Mouse (Mus musculus) midbrain, postnatal 0 days (tissue): Measurements from ENCODE around the gene Vmn2r30. TPM values are rescaled to one million over a fixed set of nuclear protein-coding genes. Genes with fewer than 3 reads are reported as not detected.
"Not testable (repeated sequence)": the region's sequence is repeated elsewhere in the genome, so short reads cannot be mapped to it uniquely, and the experiment has no call there.

Experiments
- ATAC-seq: fragments of 200-750 bp; cut with Nextera tagmentation; 2 replicates; pipeline ENCODE4 v1.8.0; 2017; ENCODE audit warnings: moderate number of reproducible peaks, mild to moderate bottlenecking, moderate TSS enrichment, moderate library complexity; ENCODE audit not compliant: low FRiP score
- DNase-seq: peaks from one replicate; pipeline ENCODE4 v3.0.0-alpha.2; 2015; ENCODE audit warnings: low spot score
- H3K27ac ChIP-seq: fragments of 300-500 bp; sonication (generic); 2 replicates; pipeline ENCODE4 v1.5.1; 2014; ENCODE audit warnings: low read depth, mild to moderate bottlenecking, low read length, mixed read lengths
- H3K27me3 ChIP-seq: fragments of 300-500 bp; sonication (generic); 2 replicates; pipeline ENCODE4 v1.6.1; 2014; ENCODE audit warnings: low read length, control low read depth, mixed read lengths; ENCODE audit not compliant: insufficient read depth
- H3K36me3 ChIP-seq: fragments of 300-500 bp; sonication (generic); 2 replicates; pipeline ENCODE4 v1.6.1; 2014; ENCODE audit warnings: low read length, control low read depth, mixed read lengths; ENCODE audit not compliant: insufficient read depth
- H3K4me1 ChIP-seq: fragments of 300-500 bp; sonication (generic); 2 replicates; pipeline ENCODE4 v1.6.1; 2014; ENCODE audit warnings: mild to moderate bottlenecking, control low read depth, antibody characterized with exemption, low read length, mixed read lengths; ENCODE audit not compliant: insufficient read depth
- H3K4me2 ChIP-seq: fragments of 300-500 bp; sonication (generic); 2 replicates; pipeline ENCODE4 v1.6.1; 2014; ENCODE audit warnings: low read depth, mild to moderate bottlenecking, low read length, mixed read lengths; ENCODE audit not compliant: poor library complexity, severe bottlenecking
- H3K4me3 ChIP-seq: fragments of 300-500 bp; sonication (generic); 2 replicates; pipeline ENCODE4 v1.5.1; 2014; ENCODE audit warnings: low read depth, mild to moderate bottlenecking, low read length, moderate library complexity
- H3K9ac ChIP-seq: fragments of 300-500 bp; sonication (generic); replicated peaks from 2 replicates; pipeline ENCODE4 v1.6.1; 2014; ENCODE audit warnings: mild to moderate bottlenecking, low read length, moderate library complexity, mixed read lengths; ENCODE audit not compliant: poor library complexity, severe bottlenecking
- H3K9me3 ChIP-seq: fragments of 300-500 bp; sonication (generic); 2 replicates; pipeline ENCODE4 v1.6.1; 2016; ENCODE audit warnings: low read length, control low read depth
- CTCF ChIP-seq: IDR thresholded peaks from 2 replicates; pipeline ENCODE4 v1.5.1; 2016; ENCODE audit warnings: antibody characterized with exemption, mild to moderate bottlenecking
- WGBS: fragments of 180-500 bp; shearing (Covaris S2); extraction: QIAGEN DNeasy Blood & Tissue Kit; methylation state at CpG from one replicate; pipeline ENCODE4 v1.1.7; 2014; 5-methylcytosine and 5-hydroxymethylcytosine counted together
- microRNA-seq: library from miRNA; unstranded; fragments of <30 nt; microRNA quantifications from one replicate; pipeline ENCODE4, GENCODE M21; 2016; ENCODE audit warnings: borderline number of aligned reads
- polyA plus RNA-seq: library from polyadenylated mRNA; unstranded; fragments of >200 nt; fragmentation: Nextera tagmentation; extraction: Ambion mirVana; gene quantifications from 2 replicates; pipeline ENCODE4 v1.2.1, GENCODE M21; 2015
- total RNA-seq: library from RNA; depleted of rRNA; stranded (reverse); fragments of >200 nt; gene quantifications from 2 replicates; pipeline ENCODE4 v1.2.3, GENCODE M21; 2014; rRNA removed

Gene Vmn2r30
- not detected in 2 replicates for total RNA-seq
- polyA plus RNA-seq, result not detected in 2 replicates

DNA sequence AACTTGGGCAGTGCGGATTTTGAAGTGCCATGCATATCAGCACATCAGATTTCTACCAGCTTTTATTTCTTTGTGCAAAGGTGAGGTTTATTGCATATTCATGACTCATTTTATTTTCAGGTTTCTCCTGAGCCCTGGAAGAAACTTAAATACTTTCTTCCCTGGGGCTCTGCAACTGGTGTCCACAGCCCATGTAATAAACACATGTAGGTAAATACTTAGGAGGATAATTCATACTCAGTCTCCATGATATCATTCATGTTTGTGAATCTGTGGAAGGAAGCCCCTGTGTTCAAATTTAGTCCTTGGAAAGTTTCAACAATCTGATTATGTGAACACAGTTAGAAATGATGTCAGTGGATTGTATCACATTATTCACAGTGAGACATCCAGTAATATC lies at the start of gene Vmn2r30:
Vmn2r30 (minus strand) TSS at position 101 of the 400 bp plus-strand sequence.
- not testable (repeated sequence) for H3K27ac ChIP-seq, ATAC-seq, H3K4me2 ChIP-seq, H3K36me3 ChIP-seq, H3K9ac ChIP-seq, H3K4me3 ChIP-seq, H3K4me1 ChIP-seq, H3K9me3 ChIP-seq, DNase-seq, H3K27me3 ChIP-seq
- WGBS, result no CpG with 5 or more reads among the region's 1 CpGs

DNA sequence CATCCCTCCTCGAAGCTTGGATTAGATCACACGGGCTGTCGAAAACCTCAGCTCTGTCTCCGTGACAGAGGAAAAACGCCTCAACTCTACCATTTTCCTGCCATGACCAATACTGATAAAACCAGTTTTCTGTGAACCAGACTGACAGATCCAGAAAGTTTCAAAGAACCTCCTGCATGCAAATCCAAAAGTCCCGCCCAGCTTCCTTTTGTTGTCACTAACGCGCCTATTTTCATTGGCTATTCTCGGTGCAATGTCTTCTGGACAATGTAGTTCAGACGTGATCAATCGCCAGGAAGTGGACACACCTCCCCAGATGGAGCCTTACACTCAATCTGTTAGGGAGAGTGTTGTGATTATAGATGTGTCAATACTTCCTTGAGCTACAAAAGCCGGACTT lies 37.0 kb upstream of the Vmn2r30 start, which contains the start of gene Gm45783:
Gm45783 (minus strand) TSS at position 143 of the 400 bp plus-strand sequence.
- not testable (repeated sequence) for H3K27me3 ChIP-seq, H3K4me1 ChIP-seq, H3K36me3 ChIP-seq, H3K9ac ChIP-seq, ATAC-seq, H3K9me3 ChIP-seq, DNase-seq, H3K27ac ChIP-seq, H3K4me2 ChIP-seq, H3K4me3 ChIP-seq
- WGBS, result 50% methylated on average over 12 of the region's 12 CpGs

DNA sequence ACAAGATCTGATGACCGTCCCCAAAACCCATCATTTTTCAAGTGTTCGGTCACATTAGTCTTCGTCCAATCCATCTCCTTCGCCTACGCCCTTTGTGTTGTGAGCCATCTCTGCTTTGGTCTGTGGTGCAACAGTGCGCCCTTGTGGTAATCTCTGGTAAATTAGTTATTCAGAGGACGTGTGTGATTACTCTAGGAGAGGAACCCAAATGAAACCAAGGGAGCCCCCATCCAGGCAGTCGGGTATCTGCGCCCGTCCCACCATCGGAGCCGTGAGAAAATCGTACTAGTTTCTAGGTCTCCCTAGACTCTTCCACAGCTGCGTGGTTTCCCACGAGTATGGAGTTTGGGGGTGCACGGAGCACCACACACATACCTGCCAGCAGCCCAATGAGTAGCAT lies 41.8 kb downstream of the Vmn2r30 start:
- no peak overlapping the region for H3K27ac ChIP-seq
- H3K4me3 ChIP-seq, result no peak overlapping the region
- ATAC-seq (no peak), DNase-seq (peak; percentile 59)
- H3K27me3 ChIP-seq, result no peaks in the 10 kb centered on the region
- H3K36me3 ChIP-seq, result peaks cover 42% of the 10 kb centered on the region
- H3K9me3 ChIP-seq, result no peaks in the 10 kb centered on the region
- 75% methylated on average over 16 of the region's 16 CpGs for WGBS
- no peak overlapping the region for H3K4me2 ChIP-seq
- H3K4me1 ChIP-seq, result no peaks in the 10 kb centered on the region
- peak; percentile 71 for TF ChIP-seq CTCF
- H3K9ac ChIP-seq, result no peak overlapping the region

DNA sequence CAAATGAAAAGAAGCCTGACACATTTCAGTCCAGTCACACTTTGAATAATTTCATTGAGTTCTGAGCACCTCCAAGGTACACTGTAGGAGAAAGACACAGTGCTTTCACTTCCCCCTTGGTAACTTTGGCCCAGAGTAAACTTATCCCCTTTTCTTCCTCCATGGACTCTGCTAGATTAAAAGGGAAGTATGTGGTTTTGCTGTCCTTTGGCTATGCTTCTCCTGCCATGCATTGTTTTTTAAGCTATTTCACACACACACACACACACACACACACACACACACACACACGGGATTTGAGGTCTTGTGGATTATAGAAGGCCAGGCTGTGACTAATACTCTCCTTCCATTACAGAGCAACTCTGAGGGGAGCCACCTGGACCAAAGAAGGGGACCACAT lies 56.0 kb downstream of the Vmn2r30 start:
- Histone ChIP-seq H3K4me3 (no peak overlapping the region), H3K36me3 (peaks cover 30% of the 10 kb centered on the region), H3K27ac (no peak overlapping the region), H3K9ac (no peak overlapping the region), H3K27me3 (no peaks in the 10 kb centered on the region), H3K9me3 (no peaks in the 10 kb centered on the region), H3K4me2 (no peak overlapping the region), H3K4me1 (no peaks in the 10 kb centered on the region)
- TF ChIP-seq CTCF, result no peak
- WGBS, result 79% methylated on average over 1 of the region's 1 CpGs
- no peak for ATAC-seq
- no peak for DNase-seq

DNA sequence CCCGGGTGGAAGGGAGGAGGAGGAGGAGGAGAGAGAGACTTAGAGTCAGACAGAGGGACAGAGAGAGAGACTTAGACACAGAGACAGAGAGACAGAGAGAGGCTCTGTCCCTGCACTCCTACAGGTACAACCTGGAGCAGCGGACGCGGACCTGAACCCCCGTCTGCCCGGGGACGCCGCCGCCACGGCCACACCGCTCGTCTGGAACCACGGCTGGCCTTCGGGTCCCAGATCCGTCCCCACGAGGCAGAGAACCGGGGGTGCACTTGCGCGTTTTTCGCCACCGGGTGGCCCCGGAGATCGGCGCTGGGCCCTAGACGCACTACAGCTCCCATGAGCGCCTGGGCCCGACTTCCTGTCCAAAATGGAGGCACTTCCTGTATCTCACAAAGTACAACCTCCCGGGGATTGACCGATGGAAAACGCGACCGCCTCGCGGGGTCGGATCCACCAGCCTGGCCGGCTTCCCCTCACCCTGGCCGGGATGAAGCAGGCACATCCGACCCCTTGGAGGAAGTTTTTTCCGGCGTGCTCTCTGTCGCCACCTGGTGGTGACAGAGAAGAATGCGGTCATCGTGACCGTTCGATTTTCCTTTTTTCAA lies 59.3 kb downstream of the Vmn2r30 start, which contains the start of gene Gm45844:
Gm45844 (minus strand) TSS at position 324 of the 602 bp plus-strand sequence.
- peak; percentile 62 for DNase-seq
- H3K4me3 ChIP-seq, result peak within 1 kb of the TSS; percentile 36
- ATAC-seq, result peak; percentile 99
- not testable (repeated sequence) for H3K27me3 ChIP-seq, H3K9me3 ChIP-seq, H3K4me1 ChIP-seq
- TF ChIP-seq CTCF, result peak; percentile 96
- H3K4me2 ChIP-seq, result peak within 1 kb of the TSS; percentile 40
- H3K9ac ChIP-seq, result peak within 1 kb of the TSS; percentile 59
- H3K27ac ChIP-seq, result peak within 1 kb of the TSS; percentile 67
- peaks cover 10% of the 10 kb centered on the region for H3K36me3 ChIP-seq
- WGBS, result 31% methylated on average over 43 of the region's 45 CpGs

DNA sequence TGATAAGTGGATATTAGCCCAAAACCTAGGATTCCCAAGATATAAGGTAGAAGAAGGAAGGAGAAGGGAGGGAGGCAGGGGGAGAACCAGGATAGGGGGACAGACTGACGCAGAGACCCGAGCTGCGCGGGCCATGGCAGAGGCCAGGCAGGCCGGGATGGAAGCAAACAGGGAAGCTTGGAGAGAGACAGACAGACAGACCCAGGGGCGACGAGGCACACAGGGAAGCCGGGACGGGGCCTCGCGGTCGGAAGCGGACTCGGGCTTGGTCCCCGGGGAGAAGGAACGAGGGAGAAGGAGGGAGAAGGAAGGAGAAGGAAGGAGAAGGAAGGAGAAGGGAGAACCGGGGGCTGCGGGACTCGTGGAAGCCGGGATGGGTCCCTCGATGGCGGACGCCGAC lies 59.9 kb downstream of the Vmn2r30 start:
- WGBS, result 26% methylated on average over 20 of the region's 24 CpGs
- ATAC-seq (peak; percentile 73), DNase-seq (peak; percentile 59)
- Histone ChIP-seq H3K9ac (peak overlapping the region; percentile 59), H3K27ac (peak overlapping the region; percentile 67), H3K4me3 (peak overlapping the region; percentile 36), H3K4me2 (peak overlapping the region; percentile 40)
- not testable (repeated sequence) for H3K4me1 ChIP-seq, H3K36me3 ChIP-seq, H3K9me3 ChIP-seq, H3K27me3 ChIP-seq

Small RNA genes within 50 kb of the gene (microRNA-seq; reads per million reads assigned to microRNA genes)
- 2.7 reads per million for gene Mir5620

Other genes starting within 250 kb of the Vmn2r30 start
- 18.6 and 21.1 TPM in 2 replicates for gene Zfp954, start 216.1 kb downstream of the Vmn2r30 start, total RNA-seq
- 13.5 and 14.9 TPM in 2 replicates for gene Zfp954, start 216.1 kb downstream of the Vmn2r30 start, polyA plus RNA-seq
- 3.9 and 4.1 TPM in 2 replicates for gene Zfp773, start 200.9 kb downstream of the Vmn2r30 start, total RNA-seq
- gene Zfp773, start 200.9 kb downstream of the Vmn2r30 start, polyA plus RNA-seq, result 5.2 TPM in 2 replicates
- gene Zfp418, start 166.3 kb downstream of the Vmn2r30 start, total RNA-seq, result 4.5 and 5.6 TPM in 2 replicates
- 0.99 and 1.4 TPM in 2 replicates for gene Zfp418, start 166.3 kb downstream of the Vmn2r30 start, polyA plus RNA-seq
- 7.2 and 9.9 TPM in 2 replicates for gene Zfp772, start 127.6 kb downstream of the Vmn2r30 start, total RNA-seq
- gene Zfp772, start 127.6 kb downstream of the Vmn2r30 start, polyA plus RNA-seq, result 5.4 and 6.0 TPM in 2 replicates
- gene Vmn2r29, start 90.3 kb downstream of the Vmn2r30 start, total RNA-seq, result 1.1 and 2.5 TPM in 2 replicates
- gene Vmn2r29, start 90.3 kb downstream of the Vmn2r30 start, polyA plus RNA-seq, result 1.4 and 2.5 TPM in 2 replicates
- 13.1 and 13.6 TPM in 2 replicates for gene Gm45844, start 59.3 kb downstream of the Vmn2r30 start, total RNA-seq
- gene Gm45844, start 59.3 kb downstream of the Vmn2r30 start, polyA plus RNA-seq, result 11.4 and 11.7 TPM in 2 replicates
- 154 and 180 TPM in 2 replicates for gene Clcn4, start 36.8 kb downstream of the Vmn2r30 start, total RNA-seq
- gene Clcn4, start 36.8 kb downstream of the Vmn2r30 start, polyA plus RNA-seq, result 211 and 217 TPM in 2 replicates
- gene Gm45783, start 37.0 kb upstream of the Vmn2r30 start, total RNA-seq, result not detected in 2 replicates
- not detected in 2 replicates for gene Gm45783, start 37.0 kb upstream of the Vmn2r30 start, polyA plus RNA-seq
- not detected in 2 replicates for gene Vmn2r31, start 62.1 kb upstream of the Vmn2r30 start, total RNA-seq
- gene Vmn2r31, start 62.1 kb upstream of the Vmn2r30 start, polyA plus RNA-seq, result not detected in 2 replicates
- gene Vmn2r32, start 142.4 kb upstream of the Vmn2r30 start, total RNA-seq, result not detected in 2 replicates
- not detected in 2 replicates for gene Vmn2r32, start 142.4 kb upstream of the Vmn2r30 start, polyA plus RNA-seq
- gene Vmn2r33, start 229.2 kb upstream of the Vmn2r30 start, total RNA-seq, result not detected in 2 replicates
- not detected in 2 replicates for gene Vmn2r33, start 229.2 kb upstream of the Vmn2r30 start, polyA plus RNA-seq